In the genomic region with DNA sequence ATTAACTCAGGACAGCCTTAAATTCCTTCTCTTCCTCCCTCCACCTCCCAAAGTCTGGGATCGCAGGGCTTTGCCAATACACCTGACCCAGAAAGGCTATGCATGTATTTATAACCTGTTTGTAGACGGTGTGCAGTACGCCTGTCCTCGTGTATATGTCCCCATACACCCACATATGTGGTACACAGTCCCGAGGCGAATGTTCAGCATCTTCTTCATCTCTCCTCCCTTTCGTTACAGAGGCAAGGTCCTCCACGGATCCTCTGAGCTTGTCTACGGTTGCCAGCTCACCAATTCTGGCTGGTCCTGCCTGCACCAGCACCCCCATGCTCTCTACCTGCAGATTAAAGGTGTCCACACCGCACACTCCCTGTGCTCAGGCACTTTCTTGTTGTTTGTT, we compare ENCODE assay signal across 13 mouse cellular contexts. TPM values are rescaled to one million over a fixed set of nuclear protein-coding genes. Genes with fewer than 3 reads are reported as not detected.
DNase-seq lines count a peak whose midpoint lies in the region; ATAC-seq and TF ChIP-seq lines count a peak whose summit lies in the region.
"Had no signal": no experiment of that assay in that cellular context is flagged by ENCODE, and none has a peak within 500 bp of the region (broad histone marks: within the 10 kb centered on the region; RNA-seq: fewer than 3 reads in every experiment).

No protein-coding gene starts in this region.

- H3K9me3 ChIP-seq in heart, embryonic 10.5 days: no peaks in the 10 kb centered on the region
- H3K9me3 ChIP-seq in hindbrain, postnatal 0 days (ENCODE audit: low read length): no peaks in the 10 kb centered on the region
- no peaks in the 10 kb centered on the region for H3K9me3 ChIP-seq in hindbrain, embryonic 16.5 days (ENCODE audit: control insufficient read depth, low read length)
- H3K9me3 ChIP-seq in lung, embryonic 15.5 days: no peaks in the 10 kb centered on the region
- no peaks in the 10 kb centered on the region for H3K9me3 ChIP-seq in stomach, postnatal 0 days (ENCODE audit: control insufficient read depth, low read length)
- H3K9me3 ChIP-seq: embryonic facial prominence, embryonic 15.5 days; kidney, embryonic 15.5 days; neural tube, embryonic 12.5 days had no signal

- no peak overlapping the region for H3K4me3 ChIP-seq in heart, embryonic 10.5 days
- no peak overlapping the region for H3K4me3 ChIP-seq in hindbrain, postnatal 0 days (ENCODE audit: low read length)
- no peak overlapping the region for H3K4me3 ChIP-seq in hindbrain, embryonic 16.5 days (ENCODE audit: low read length)
- no peak overlapping the region for H3K4me3 ChIP-seq in lung, embryonic 15.5 days
- H3K4me3 ChIP-seq in stomach, postnatal 0 days (ENCODE audit: low read depth, low read length): no peak overlapping the region
- H3K4me3 ChIP-seq: neural tube, embryonic 12.5 days had no signal

- DNase-seq in heart, embryonic 10.5 days (ENCODE audit: low spot score): no peak
- DNase-seq in heart, postnatal 10 days: no peak
- no peak for DNase-seq in hindbrain, postnatal 0 days (ENCODE audit: low spot score)
- DNase-seq in lung, postnatal 25 days (ENCODE audit: low spot score): no peak
- no peak for DNase-seq in stomach, postnatal 0 days (ENCODE audit: low spot score)
- DNase-seq: adrenal gland, postnatal 36 days; cerebellum, adult 8-10 months; thymus, postnatal 36 days had no signal

- 85% methylated on average over 10 of the region's 10 CpGs for WGBS in heart, embryonic 10.5 days
- 82% methylated on average over 10 of the region's 10 CpGs for WGBS in hindbrain, postnatal 0 days
- 84% methylated on average over 10 of the region's 10 CpGs for WGBS in hindbrain, embryonic 16.5 days
- 71% methylated on average over 10 of the region's 10 CpGs for WGBS in lung, embryonic 15.5 days
- WGBS in stomach, postnatal 0 days: 78% methylated on average over 10 of the region's 10 CpGs

- H3K27ac ChIP-seq in heart, embryonic 10.5 days: peak overlapping the region; percentile 47; the same call in 1 of the 2 replicates
- H3K27ac ChIP-seq in hindbrain, postnatal 0 days: no peak overlapping the region
- no peak overlapping the region for H3K27ac ChIP-seq in hindbrain, embryonic 16.5 days (ENCODE audit: low read depth, low read length)
- no peak overlapping the region for H3K27ac ChIP-seq in lung, embryonic 15.5 days
- no peak overlapping the region for H3K27ac ChIP-seq in stomach, postnatal 0 days (replicated peaks)
- H3K27ac ChIP-seq: embryonic facial prominence, embryonic 15.5 days; neural tube, embryonic 12.5 days had no signal

- H3K9ac ChIP-seq in hindbrain, postnatal 0 days (replicated peaks; ENCODE audit: low read length): no peak overlapping the region
- H3K9ac ChIP-seq in hindbrain, embryonic 16.5 days (ENCODE audit: low read depth, low read length): no peak overlapping the region
- no peak overlapping the region for H3K9ac ChIP-seq in lung, embryonic 15.5 days
- no peak overlapping the region for H3K9ac ChIP-seq in stomach, postnatal 0 days (ENCODE audit: low read length)
- H3K9ac ChIP-seq: embryonic facial prominence, embryonic 15.5 days; neural tube, embryonic 12.5 days had no signal

- no peak for TF ChIP-seq CTCF in hindbrain, postnatal 0 days (IDR thresholded peaks at IDR 0.05; ENCODE audit: low read depth)
- no peak for TF ChIP-seq CTCF in stomach, postnatal 0 days (IDR thresholded peaks at IDR 0.05; ENCODE audit: low read depth)

- TF ChIP-seq EP300 in stomach, postnatal 0 days (optimal IDR thresholded peaks at IDR 0.05): no peak

- ATAC-seq in hindbrain, postnatal 0 days: no peak
- ATAC-seq in hindbrain, embryonic 16.5 days: no peak
- ATAC-seq in lung, embryonic 15.5 days (ENCODE audit: borderline replicate concordance, extremely low read depth, low FRiP score, low TSS enrichment): no peak
- ATAC-seq in stomach, postnatal 0 days (ENCODE audit: low FRiP score, low TSS enrichment): 0 out of 2 replicates have a peak, but pooled peaks have one; percentile 30

- H3K4me2 ChIP-seq in hindbrain, postnatal 0 days (ENCODE audit: low read depth, low read length): 0 out of 2 replicates have a peak overlapping the region, but pooled peaks have one; percentile 62
- no peak overlapping the region for H3K4me2 ChIP-seq in hindbrain, embryonic 16.5 days (ENCODE audit: low read length)
- peak overlapping the region; percentile 52 for H3K4me2 ChIP-seq in lung, embryonic 15.5 days
- no peak overlapping the region for H3K4me2 ChIP-seq in stomach, postnatal 0 days (replicated peaks; ENCODE audit: low read depth)

- intact Hi-C loops in heart, postnatal 10 days (cut with DNase I): loop anchor here (5.0 kb wide), 1 partner anchor 108 kb away; no protein-coding TSS in a partner anchor

- H3K4me1 ChIP-seq in heart, embryonic 10.5 days: peaks cover 50% of the 10 kb centered on the region
- H3K4me1 ChIP-seq in hindbrain, postnatal 0 days (ENCODE audit: insufficient read depth, low read length): peaks cover 13% of the 10 kb centered on the region
- H3K4me1 ChIP-seq in hindbrain, embryonic 16.5 days (ENCODE audit: control insufficient read depth, insufficient read depth, low read depth, low read length): peaks cover 26% of the 10 kb centered on the region
- peaks cover 59% of the 10 kb centered on the region for H3K4me1 ChIP-seq in lung, embryonic 15.5 days
- H3K4me1 ChIP-seq in stomach, postnatal 0 days (replicated peaks; ENCODE audit: control insufficient read depth, insufficient read depth): peaks cover 5% of the 10 kb centered on the region

- no peaks in the 10 kb centered on the region for H3K27me3 ChIP-seq in heart, embryonic 10.5 days (ENCODE audit: insufficient read depth, poor library complexity, severe bottlenecking)
- no peaks in the 10 kb centered on the region for H3K27me3 ChIP-seq in hindbrain, postnatal 0 days (ENCODE audit: insufficient read depth, low read length)
- no peaks in the 10 kb centered on the region for H3K27me3 ChIP-seq in hindbrain, embryonic 16.5 days (replicated peaks; ENCODE audit: control insufficient read depth, insufficient read depth, low read length)
- H3K27me3 ChIP-seq in lung, embryonic 15.5 days: no peaks in the 10 kb centered on the region
- H3K27me3 ChIP-seq in stomach, postnatal 0 days (ENCODE audit: control insufficient read depth, insufficient read depth, low read length): no peaks in the 10 kb centered on the region
- H3K27me3 ChIP-seq: embryonic facial prominence, embryonic 15.5 days; kidney, embryonic 15.5 days; neural tube, embryonic 12.5 days had no signal

- H3K36me3 ChIP-seq in heart, embryonic 10.5 days: no peaks in the 10 kb centered on the region
- H3K36me3 ChIP-seq in hindbrain, postnatal 0 days (ENCODE audit: insufficient read depth, low read length): no peaks in the 10 kb centered on the region
- no peaks in the 10 kb centered on the region for H3K36me3 ChIP-seq in hindbrain, embryonic 16.5 days (ENCODE audit: control insufficient read depth, insufficient read depth, low read length)
- H3K36me3 ChIP-seq in lung, embryonic 15.5 days: no peaks in the 10 kb centered on the region
- H3K36me3 ChIP-seq in stomach, postnatal 0 days (ENCODE audit: control insufficient read depth, insufficient read depth, low read length): no peaks in the 10 kb centered on the region
- H3K36me3 ChIP-seq: embryonic facial prominence, embryonic 15.5 days; kidney, embryonic 15.5 days; neural tube, embryonic 12.5 days had no signal

RNA-seq across cellular contexts. Expression of a gene that starts 30.1 kb away (rescaled TPM):
- 36.3 and 45.0 TPM in 2 replicates for polyA plus RNA-seq in heart, embryonic 10.5 days (2016; fragmentation: Nextera tagmentation; extraction: Ambion mirVana)
- 100 to 1,000 TPM; 102 to 112 TPM for total RNA-seq in heart, postnatal 10 days (2021)
- total RNA-seq in hindbrain, postnatal 0 days (2014; rRNA removed): 106 and 118 TPM in 2 replicates
- polyA plus RNA-seq in hindbrain, postnatal 0 days (2015; fragmentation: Nextera tagmentation; extraction: Ambion mirVana): 81.2 and 82.5 TPM in 2 replicates
- polyA plus RNA-seq in hindbrain, embryonic 16.5 days (2015; fragmentation: Nextera tagmentation; extraction: Ambion mirVana): 114 and 121 TPM in 2 replicates
- polyA plus RNA-seq in lung, embryonic 15.5 days (2015; fragmentation: Nextera tagmentation; extraction: Ambion mirVana): 61.5 and 62.1 TPM in 2 replicates
- 34.3 and 35.2 TPM in 2 replicates for polyA plus RNA-seq in stomach, postnatal 0 days (2015; fragmentation: Nextera tagmentation; extraction: Ambion mirVana)

Comparison
In these comparisons a context has a peak if more than half of its experiments do, and no peak if none do; other contexts are left out.
1. H3K4me2 ChIP-seq: peak in hindbrain, postnatal 0 days (single experiment) and lung, embryonic 15.5 days (single experiment); none in hindbrain, embryonic 16.5 days (single experiment) and stomach, postnatal 0 days (single experiment).